7 mouse cellular contexts compared by ENCODE assay signal in genomic region chr2:93645626-93646320, GRCm38 (mm10). TPM values are rescaled to one million over a fixed set of nuclear protein-coding genes. Genes with fewer than 3 reads are reported as not detected.
DNase-seq lines count a peak whose midpoint lies in the region; ATAC-seq lines count a peak whose summit lies in the region.

No protein-coding gene starts in this region.

- H3K9me3 ChIP-seq in embryonic facial prominence, embryonic 10.5 days = no peaks in the 10 kb centered on the region
- H3K9me3 ChIP-seq in hindbrain, embryonic 13.5 days = no peaks in the 10 kb centered on the region
- no peaks in the 10 kb centered on the region for H3K9me3 ChIP-seq in liver, embryonic 13.5 days (replicated peaks)
- H3K9me3 ChIP-seq in neural tube, embryonic 15.5 days (replicated peaks) = no peaks in the 10 kb centered on the region; the same call in 1 of the 2 replicates

- peaks cover 33% of the 10 kb centered on the region for H3K36me3 ChIP-seq in embryonic facial prominence, embryonic 10.5 days (replicated peaks)
- H3K36me3 ChIP-seq in hindbrain, embryonic 13.5 days = no peaks in the 10 kb centered on the region
- H3K36me3 ChIP-seq in liver, embryonic 13.5 days = no peaks in the 10 kb centered on the region
- no peaks in the 10 kb centered on the region for H3K36me3 ChIP-seq in neural tube, embryonic 15.5 days

- peaks cover 90% of the 10 kb centered on the region for H3K4me1 ChIP-seq in embryonic facial prominence, embryonic 10.5 days
- H3K4me1 ChIP-seq in hindbrain, embryonic 13.5 days (replicated peaks) = peaks cover 31% of the 10 kb centered on the region
- peaks cover 17% of the 10 kb centered on the region for H3K4me1 ChIP-seq in liver, embryonic 13.5 days (replicated peaks)
- peaks cover 28% of the 10 kb centered on the region for H3K4me1 ChIP-seq in neural tube, embryonic 15.5 days

- peak; percentile 34 for DNase-seq in ZHBTc4 (ENCODE audit: low read depth, low spot score)
- DNase-seq in embryonic facial prominence, embryonic 10.5 days (ENCODE audit: low spot score) = peak; percentile 65
- no peak for DNase-seq in liver, embryonic 13.5 days
- no peak for DNase-seq in cerebellum, postnatal 36 days

- peak overlapping the region; percentile 97 for H3K27ac ChIP-seq in embryonic facial prominence, embryonic 10.5 days (replicated peaks)
- H3K27ac ChIP-seq in hindbrain, embryonic 13.5 days = no peak overlapping the region
- no peak overlapping the region for H3K27ac ChIP-seq in liver, embryonic 13.5 days
- H3K27ac ChIP-seq in neural tube, embryonic 15.5 days (replicated peaks) = no peak overlapping the region

- H3K4me3 ChIP-seq in embryonic facial prominence, embryonic 10.5 days = peak overlapping the region; percentile 85
- peak overlapping the region; percentile 4; the same call in 1 of the 2 replicates for H3K4me3 ChIP-seq in hindbrain, embryonic 13.5 days
- H3K4me3 ChIP-seq in liver, embryonic 13.5 days (replicated peaks) = peak overlapping the region; percentile 45
- H3K4me3 ChIP-seq in neural tube, embryonic 15.5 days (replicated peaks) = no peak overlapping the region; the same call in 1 of the 2 replicates

- no peak overlapping the region for H3K9ac ChIP-seq in hindbrain, embryonic 13.5 days
- no peak overlapping the region for H3K9ac ChIP-seq in liver, embryonic 13.5 days
- H3K9ac ChIP-seq in neural tube, embryonic 15.5 days (replicated peaks) = no peak overlapping the region

- WGBS in embryonic facial prominence, embryonic 10.5 days = 1% methylated on average over 33 of the region's 33 CpGs
- whole genome bisulfite sequencing in hindbrain, embryonic 13.5 days = 2% methylated on average over 33 of the region's 33 CpGs
- WGBS in liver, embryonic 13.5 days (ENCODE audit: insufficient replicate concordance) = 4% methylated on average over 33 of the region's 33 CpGs
- 4% methylated on average over 33 of the region's 33 CpGs for WGBS in neural tube, embryonic 15.5 days

- peak overlapping the region; percentile 20 for H3K4me2 ChIP-seq in hindbrain, embryonic 13.5 days
- peak overlapping the region; percentile 51 for H3K4me2 ChIP-seq in liver, embryonic 13.5 days
- peak overlapping the region; percentile 18; the same call in 1 of the 2 replicates for H3K4me2 ChIP-seq in neural tube, embryonic 15.5 days

- ATAC-seq in hindbrain, embryonic 13.5 days (ENCODE audit: low FRiP score) = no peak
- no peak for ATAC-seq in liver, embryonic 13.5 days (ENCODE audit: low read depth)
- no peak for ATAC-seq in neural tube, embryonic 15.5 days (ENCODE audit: low FRiP score)
- no peak for ATAC-seq in megakaryocyte-erythroid progenitor cell, adult 5-6 weeks (replicated peaks; ENCODE audit: low FRiP score, low TSS enrichment, poor library complexity, severe bottlenecking)

- peaks cover 100% of the 10 kb centered on the region for H3K27me3 ChIP-seq in embryonic facial prominence, embryonic 10.5 days (replicated peaks; ENCODE audit: low read depth, poor library complexity, severe bottlenecking)
- H3K27me3 ChIP-seq in hindbrain, embryonic 13.5 days = peaks cover 97% of the 10 kb centered on the region
- peaks cover 100% of the 10 kb centered on the region for H3K27me3 ChIP-seq in liver, embryonic 13.5 days
- H3K27me3 ChIP-seq in neural tube, embryonic 15.5 days (replicated peaks) = peaks cover 88% of the 10 kb centered on the region

RNA-seq across cellular contexts. Expression of gene Alx4, which starts 3.6 kb away (rescaled TPM):
- 22.4 and 22.7 TPM in 2 replicates for polyA plus RNA-seq in embryonic facial prominence, embryonic 10.5 days (2016; fragmentation: Nextera tagmentation; extraction: Ambion mirVana)
- 0.57 and 0.78 TPM in 2 replicates for polyA plus RNA-seq in hindbrain, embryonic 13.5 days (2015; fragmentation: Nextera tagmentation; extraction: Ambion mirVana)
- 0.05 and 0.06 TPM in 2 replicates for polyA plus RNA-seq in liver, embryonic 13.5 days (2015; fragmentation: Nextera tagmentation; extraction: Ambion mirVana)
- 0.09 and 0.13 TPM in 2 replicates for polyA plus RNA-seq in neural tube, embryonic 15.5 days (2015; fragmentation: Nextera tagmentation; extraction: Ambion mirVana)
- total RNA-seq in megakaryocyte-erythroid progenitor cell, adult 5-6 weeks (2014; fragmentation: Nextera tagmentation) = not detected in 2 replicates
- not detected in 2 replicates for total RNA-seq in megakaryocyte-erythroid progenitor cell, adult 5-6 weeks (2017)

Comparison
In these comparisons a context has a peak if more than half of its experiments do, and no peak if none do; other contexts are left out.
1. DNase-seq: peak in ZHBTc4 (single experiment) and embryonic facial prominence, embryonic 10.5 days (single experiment); none in liver, embryonic 13.5 days (single experiment) and cerebellum, postnatal 36 days (0 of 2).
2. RNA of gene Alx4, which starts 3.6 kb away (polyA plus RNA-seq): 22.4 to 22.7 TPM in embryonic facial prominence, embryonic 10.5 days; 0.57 to 0.78 TPM in hindbrain, embryonic 13.5 days, 0.09 to 0.13 TPM in neural tube, embryonic 15.5 days and 0.05 to 0.06 TPM in liver, embryonic 13.5 days; every median in the first group is over 10 times any median in the second.
3. Peak in every context shown above with its lines, with median percentiles within 50 percentile points of each other: H3K4me2 ChIP-seq.